Mouse (Mus musculus) thymus, adult 2 months (tissue): Measurements from ENCODE around the gene Cabcoco1. TPM values are rescaled to one million over a fixed set of nuclear protein-coding genes. Genes with fewer than 3 reads are reported as not detected.
A peak's percentile ranks its signal among the peaks of the same experiment; 100 is the strongest.

Source experiments
- DNase-seq: peaks from one replicate; pipeline ENCODE4 v3.0.0; 2021
- H3K27ac ChIP-seq: fragments of 200-500 bp; 2 replicates; pipeline ENCODE4 v1.5.1; 2012; ENCODE audit warnings: low read length, control low read depth; ENCODE audit not compliant: control insufficient read depth, insufficient read depth
- H3K27me3 ChIP-seq: fragments of 200-500 bp; 2 replicates; pipeline ENCODE4 v1.6.1; 2012; ENCODE audit warnings: mild to moderate bottlenecking, low read length, moderate library complexity, mixed read lengths; ENCODE audit not compliant: control insufficient read depth, insufficient read depth
- H3K36me3 ChIP-seq: fragments of 200-500 bp; 2 replicates; pipeline ENCODE4 v1.6.1; 2012; ENCODE audit warnings: mild to moderate bottlenecking, low read length, moderate library complexity; ENCODE audit not compliant: control insufficient read depth, insufficient read depth
- H3K4me1 ChIP-seq: fragments of 200-500 bp; replicated peaks from 2 replicates; pipeline ENCODE4 v1.6.1; 2012; ENCODE audit warnings: low read length; ENCODE audit not compliant: control insufficient read depth, insufficient read depth
- H3K4me3 ChIP-seq: fragments of 200-500 bp; 2 replicates; pipeline ENCODE4 v1.5.1; 2012; ENCODE audit warnings: mild to moderate bottlenecking, low read length, control low read depth, moderate library complexity; ENCODE audit not compliant: control insufficient read depth, insufficient read depth
- CTCF ChIP-seq: fragments of 200-500 bp; IDR thresholded peaks from 2 replicates; pipeline ENCODE4 v1.5.1; 2012; ENCODE audit warnings: mild to moderate bottlenecking, control low read depth, low read length, moderate library complexity, borderline replicate concordance; ENCODE audit not compliant: control insufficient read depth, poor library complexity, insufficient read depth; ENCODE audit errors: extremely low read depth
- POLR2A ChIP-seq: fragments of 200-500 bp; IDR thresholded peaks from 2 replicates; pipeline ENCODE4 v1.6.1; 2012; ENCODE audit warnings: mild to moderate bottlenecking, low read length, control low read depth, moderate library complexity; ENCODE audit not compliant: control insufficient read depth, poor library complexity, insufficient read depth; ENCODE audit errors: extremely low read depth
- WGBS: fragments of 180-500 bp; shearing (Covaris S2); methylation state at CpG from one replicate; pipeline ENCODE4 v1.1.7; 2018; 5-methylcytosine and 5-hydroxymethylcytosine counted together
- polyA plus RNA-seq: library from polyadenylated mRNA; depleted of rRNA; stranded (reverse); fragments of >200 nt; gene quantifications from 2 replicates; pipeline ENCODE4 v1.2.3, GENCODE M21; 2012

Gene Cabcoco1
- polyA plus RNA-seq, 1 experiment = 0.73 TPM

DNA sequence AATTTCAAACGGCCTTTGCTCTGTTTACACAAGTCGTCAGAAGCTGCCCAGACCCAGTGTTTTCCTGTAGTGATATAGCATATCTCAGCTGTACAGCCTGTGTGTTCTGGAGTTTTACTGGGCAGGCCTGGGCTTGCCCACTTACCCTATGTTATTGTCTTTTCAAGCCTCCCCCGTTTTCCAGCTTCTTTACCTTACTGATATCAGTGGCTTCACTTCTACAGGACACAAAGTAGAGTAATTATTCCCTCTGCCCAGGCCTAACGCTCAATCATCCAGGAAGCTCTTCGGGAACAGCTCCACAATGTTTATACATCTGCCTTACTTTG lies 94.9 kb downstream of the Cabcoco1 start:
- DNase-seq = no peak
- TF ChIP-seq CTCF (no peak), POLR2A (no peak)
- H3K36me3 ChIP-seq = no peaks in the 10 kb centered on the region
- 71% methylated on average over 5 of the region's 5 CpGs for WGBS
- H3K27ac ChIP-seq = no peak overlapping the region
- peaks cover 5% of the 10 kb centered on the region for H3K4me1 ChIP-seq
- no peaks in the 10 kb centered on the region for H3K27me3 ChIP-seq
- no peak overlapping the region for H3K4me3 ChIP-seq

DNA sequence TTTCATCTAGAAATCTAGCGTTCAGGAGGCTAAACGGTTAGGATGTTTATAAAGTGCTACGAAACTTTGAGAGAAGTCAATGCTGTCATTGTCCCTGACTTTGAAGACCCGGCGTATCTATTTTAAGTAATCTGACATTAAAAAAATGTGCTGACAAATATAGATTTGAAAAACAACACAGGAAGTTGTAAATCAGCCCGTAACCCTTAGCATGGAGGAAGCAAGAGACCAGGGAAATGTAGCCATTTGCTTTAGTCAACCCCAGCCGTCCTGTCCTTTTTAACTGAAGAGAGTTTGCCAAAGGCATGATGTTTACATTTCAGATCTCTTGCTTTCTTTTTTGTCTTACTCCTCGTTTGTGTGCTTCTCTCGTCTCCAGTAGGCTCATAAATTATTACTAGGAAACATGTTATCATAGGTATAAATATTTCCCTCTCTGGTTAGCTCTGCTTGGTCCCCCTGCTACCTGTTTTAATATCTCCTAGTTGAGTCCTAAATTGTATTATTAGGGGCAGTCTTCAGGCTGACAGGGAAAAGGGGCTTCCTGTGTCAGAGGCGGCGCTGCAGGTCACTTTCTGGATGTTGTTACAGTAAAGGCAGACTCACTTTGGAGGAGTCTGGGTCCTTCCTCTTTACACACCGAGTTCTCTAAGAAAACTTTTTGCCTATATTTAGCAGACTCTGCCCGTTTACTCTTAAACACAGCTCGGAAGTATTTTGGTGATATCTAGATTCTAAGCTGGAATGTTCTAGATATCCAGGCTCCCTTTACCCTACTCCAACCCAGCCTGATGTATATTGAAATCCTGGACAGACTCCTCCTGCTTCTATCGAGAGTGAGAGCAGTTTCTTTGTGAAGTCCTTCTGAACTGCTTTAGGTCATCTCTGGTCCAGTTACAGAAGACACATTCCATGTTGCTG lies 95.6 kb downstream of the Cabcoco1 start:
- TF ChIP-seq POLR2A (no peak), CTCF (no peak)
- 20% methylated on average over 15 of the region's 15 CpGs for WGBS
- Histone ChIP-seq H3K36me3 (no peaks in the 10 kb centered on the region), H3K4me3 (no peak overlapping the region), H3K27me3 (no peaks in the 10 kb centered on the region), H3K27ac (peak overlapping the region; percentile 73; the same call in 1 of the 2 replicates), H3K4me1 (peaks cover 5% of the 10 kb centered on the region)
- DNase-seq = peak; percentile 14

DNA sequence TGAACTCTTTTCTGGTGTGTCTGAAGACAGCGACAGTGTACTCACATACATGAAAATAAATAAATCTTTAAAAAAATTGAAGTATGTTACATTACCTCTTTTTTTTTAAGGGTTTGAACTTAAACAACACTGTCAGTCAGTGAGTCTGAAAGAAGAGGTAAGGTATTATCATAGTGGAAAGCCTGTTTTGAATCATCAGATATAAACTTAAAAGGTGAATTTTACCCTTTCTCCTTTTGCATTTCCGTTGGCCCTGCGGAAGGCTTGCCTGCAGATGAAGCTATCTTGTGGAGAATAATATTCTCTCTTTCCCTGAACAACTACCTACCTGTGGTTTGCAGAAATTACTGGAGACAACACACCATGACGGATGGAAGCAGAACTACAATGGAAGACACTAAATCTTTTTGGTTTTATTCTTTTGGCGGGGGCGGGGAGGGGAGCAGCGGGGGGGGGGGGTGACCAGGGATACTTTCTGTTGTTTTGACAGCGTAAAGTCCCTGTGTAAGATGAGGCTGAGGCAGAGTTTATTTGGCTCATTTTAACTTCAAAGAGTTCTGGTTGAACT lies 96.4 kb downstream of the Cabcoco1 start:
- H3K27ac ChIP-seq = peak overlapping the region; percentile 19; the same call in 1 of the 2 replicates
- no peak for DNase-seq
- WGBS = 63% methylated on average over 8 of the region's 8 CpGs

DNA sequence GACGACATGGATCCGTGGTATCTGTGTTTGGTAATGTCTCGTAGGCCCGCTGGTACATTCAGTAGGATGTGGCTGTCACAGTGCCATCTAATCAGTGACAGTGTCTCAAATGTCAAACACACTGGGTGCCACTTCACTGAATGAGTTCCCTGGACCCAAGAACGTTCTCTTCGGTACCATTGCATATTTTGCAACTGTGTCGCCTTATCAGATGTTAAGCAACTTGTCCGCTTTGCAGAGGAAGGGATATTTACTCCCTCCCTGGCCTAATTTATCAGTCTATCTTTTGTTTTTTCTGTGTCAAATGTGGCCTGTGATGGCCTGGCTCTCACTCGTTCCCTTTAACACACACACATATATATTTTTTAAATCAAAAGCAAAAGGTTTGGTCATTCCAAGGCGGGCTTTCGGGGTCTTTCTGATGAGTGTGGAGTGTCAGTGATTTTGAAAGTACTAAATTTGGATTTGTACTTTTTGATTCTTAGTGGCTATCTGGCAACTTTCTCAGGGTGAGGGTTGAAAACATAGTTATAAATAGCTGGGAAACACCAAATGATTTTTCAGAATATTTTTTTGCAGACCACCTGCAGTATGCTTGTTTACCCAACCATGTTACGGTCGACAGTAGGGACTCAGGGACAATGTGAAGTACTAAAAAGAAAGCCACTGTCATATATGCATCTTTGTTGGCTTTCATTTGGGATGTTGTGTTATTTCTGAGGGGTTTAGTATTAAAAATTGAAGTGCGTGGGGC lies 97.2 kb downstream of the Cabcoco1 start:
- Histone ChIP-seq H3K4me1 (peaks cover 5% of the 10 kb centered on the region), H3K4me3 (no peak overlapping the region), H3K36me3 (no peaks in the 10 kb centered on the region), H3K27ac (peak overlapping the region; percentile 15; the same call in 1 of the 2 replicates), H3K27me3 (no peaks in the 10 kb centered on the region)
- no peak for TF ChIP-seq POLR2A
- TF ChIP-seq CTCF = no peak
- no peak for DNase-seq
- WGBS = 94% methylated on average over 14 of the region's 14 CpGs

More for the DNA sequence above, 96.4 kb downstream of the Cabcoco1 start:
- Histone ChIP-seq H3K36me3 (no peaks in the 10 kb centered on the region), H3K4me3 (no peak overlapping the region), H3K4me1 (peaks cover 5% of the 10 kb centered on the region), H3K27me3 (no peaks in the 10 kb centered on the region)
- TF ChIP-seq CTCF (no peak), POLR2A (no peak)

DNA sequence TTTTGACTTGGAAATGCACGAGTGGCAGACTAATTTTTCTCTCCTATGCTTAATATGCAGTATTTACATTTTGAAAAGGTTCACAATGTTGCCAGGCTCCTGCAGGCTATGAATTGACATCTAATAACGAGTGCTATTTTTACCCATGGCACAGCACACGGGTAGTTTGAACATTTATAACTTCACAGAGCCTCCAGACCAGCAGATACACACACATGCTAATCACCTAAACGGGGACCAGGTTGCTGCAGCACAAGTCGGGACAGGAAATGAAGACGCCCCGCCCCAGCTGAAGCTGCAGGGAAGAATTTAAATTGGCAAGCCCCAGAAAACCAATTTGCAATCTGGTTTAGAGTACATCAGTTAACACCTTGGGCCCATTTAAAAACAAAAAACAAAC lies 98.6 kb downstream of the Cabcoco1 start:
- Histone ChIP-seq H3K4me3 (no peak overlapping the region), H3K27me3 (no peaks in the 10 kb centered on the region), H3K27ac (peak overlapping the region; percentile 56; the same call in 1 of the 2 replicates), H3K36me3 (no peaks in the 10 kb centered on the region), H3K4me1 (peaks cover 5% of the 10 kb centered on the region)
- 2% methylated on average over 7 of the region's 7 CpGs for WGBS
- peak; percentile 37 for DNase-seq
- TF ChIP-seq CTCF (no peak), POLR2A (no peak)

DNA sequence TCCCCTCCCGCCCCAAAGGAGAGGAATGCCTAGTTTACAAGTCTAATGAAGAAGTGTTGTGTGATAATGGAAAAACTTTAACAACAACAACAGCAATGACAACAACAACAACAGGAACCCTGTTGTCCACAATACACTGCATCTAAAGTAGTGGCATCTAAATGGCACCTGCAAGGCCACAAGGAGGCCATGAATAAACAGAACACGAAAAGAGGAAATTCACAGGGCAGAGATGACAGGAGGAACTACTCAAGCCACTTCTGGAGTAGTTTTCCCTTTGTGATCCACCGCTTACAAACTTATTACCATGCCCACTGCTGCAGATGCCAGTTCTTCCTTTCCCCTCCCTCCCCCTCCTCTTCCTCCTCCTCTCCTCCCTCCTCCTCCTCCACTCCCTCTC lies 99.0 kb downstream of the Cabcoco1 start:
- H3K27ac ChIP-seq = peak overlapping the region; percentile 56; the same call in 1 of the 2 replicates

More for the DNA sequence above, 99.0 kb downstream of the Cabcoco1 start:
- WGBS = 15% methylated on average over 3 of the region's 3 CpGs
- Histone ChIP-seq H3K4me1 (peaks cover 5% of the 10 kb centered on the region), H3K36me3 (no peaks in the 10 kb centered on the region), H3K4me3 (no peak overlapping the region), H3K27me3 (no peaks in the 10 kb centered on the region)
- no peak for DNase-seq
- TF ChIP-seq POLR2A (no peak), CTCF (no peak)
